Mouse (Mus musculus): ENCODE data around the gene Robo1. TPM values are rescaled to one million over a fixed set of nuclear protein-coding genes. Genes with fewer than 3 reads are reported as not detected.

Robo1 gene
- polyA plus RNA-seq, 1 experiment from 2014 or later: 91.8 TPM

DNA sequence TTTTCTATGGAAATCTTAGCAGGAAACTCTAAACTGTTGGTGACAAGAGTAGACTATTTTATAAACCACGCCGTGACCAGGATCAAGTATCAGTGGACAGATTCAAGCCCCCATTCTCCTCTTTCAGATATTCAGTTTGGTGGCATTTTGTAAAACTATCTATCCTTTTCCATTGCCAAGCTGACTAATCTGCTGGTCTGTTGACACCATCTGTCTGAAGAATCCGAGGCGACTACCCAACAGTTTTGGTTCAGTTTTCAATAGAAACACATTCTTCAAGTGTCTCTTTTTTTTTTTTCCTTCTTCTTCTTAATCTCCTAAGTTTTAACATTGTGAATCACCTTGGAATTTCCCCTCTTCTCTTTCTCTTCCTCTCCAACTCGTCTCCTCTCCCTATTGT is 397.7 kb downstream of the Robo1 start:
- Histone ChIP-seq H3K4me2 (ENCODE audit: low read length) (no peak overlapping the region), H3K9me3 (ENCODE audit: control insufficient read depth, low read length) (no peaks in the 10 kb centered on the region), H3K27me3 (ENCODE audit: control insufficient read depth, insufficient read depth, low read length) (no peaks in the 10 kb centered on the region), H3K36me3 (ENCODE audit: control insufficient read depth, insufficient read depth, low read length) (no peaks in the 10 kb centered on the region), H3K9ac (replicated peaks; ENCODE audit: low read length) (no peak overlapping the region), H3K4me3 (replicated peaks; ENCODE audit: low read depth, low read length) (no peak overlapping the region), H3K27ac (replicated peaks; ENCODE audit: low read depth, low read length) (no peak overlapping the region), H3K4me1 (ENCODE audit: control insufficient read depth, insufficient read depth, low read length) (0 out of 2 replicates have a peak, but pooled peaks cover 3% of the 10 kb centered on the region)
- DNase-seq: no peak
- WGBS: 70% methylated on average over 5 of the region's 5 CpGs
- no peak for ATAC-seq (ENCODE audit: low FRiP score, low TSS enrichment)

DNA sequence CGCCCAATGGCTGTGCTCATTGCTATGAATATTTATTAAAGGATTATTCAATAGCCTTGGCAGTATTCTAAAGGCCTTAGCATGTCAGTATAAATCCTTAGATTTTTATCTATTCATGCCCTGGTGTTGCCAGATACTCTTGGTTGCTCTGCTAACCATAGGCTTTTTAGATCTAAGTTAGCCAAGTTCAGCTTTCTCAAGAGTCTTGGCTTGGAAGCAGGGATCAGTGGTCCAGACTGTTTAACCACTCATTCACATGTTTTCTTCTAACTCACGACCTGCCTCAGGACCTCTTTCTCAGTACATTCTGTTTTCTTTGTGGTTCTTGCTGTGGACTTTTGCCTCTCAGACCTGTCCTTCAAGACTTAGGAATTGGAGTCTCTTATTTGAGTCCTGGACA is 400.4 kb downstream of the Robo1 start:
- ATAC-seq (ENCODE audit: low FRiP score, low TSS enrichment) (no peak), DNase-seq (no peak)
- no peaks in the 10 kb centered on the region for H3K27me3 ChIP-seq (ENCODE audit: control insufficient read depth, insufficient read depth, low read length)
- WGBS: 43% methylated on average over 2 of the region's 2 CpGs
- 0 out of 2 replicates have a peak, but pooled peaks cover 3% of the 10 kb centered on the region for H3K4me1 ChIP-seq (ENCODE audit: control insufficient read depth, insufficient read depth, low read length)
- no peak overlapping the region for H3K4me2 ChIP-seq (ENCODE audit: low read length)
- H3K9ac ChIP-seq (replicated peaks; ENCODE audit: low read length): no peak overlapping the region
- no peak overlapping the region for H3K27ac ChIP-seq (replicated peaks; ENCODE audit: low read depth, low read length)
- H3K4me3 ChIP-seq (replicated peaks; ENCODE audit: low read depth, low read length): no peak overlapping the region
- H3K9me3 ChIP-seq (ENCODE audit: control insufficient read depth, low read length): no peaks in the 10 kb centered on the region
- no peaks in the 10 kb centered on the region for H3K36me3 ChIP-seq (ENCODE audit: control insufficient read depth, insufficient read depth, low read length)

DNA sequence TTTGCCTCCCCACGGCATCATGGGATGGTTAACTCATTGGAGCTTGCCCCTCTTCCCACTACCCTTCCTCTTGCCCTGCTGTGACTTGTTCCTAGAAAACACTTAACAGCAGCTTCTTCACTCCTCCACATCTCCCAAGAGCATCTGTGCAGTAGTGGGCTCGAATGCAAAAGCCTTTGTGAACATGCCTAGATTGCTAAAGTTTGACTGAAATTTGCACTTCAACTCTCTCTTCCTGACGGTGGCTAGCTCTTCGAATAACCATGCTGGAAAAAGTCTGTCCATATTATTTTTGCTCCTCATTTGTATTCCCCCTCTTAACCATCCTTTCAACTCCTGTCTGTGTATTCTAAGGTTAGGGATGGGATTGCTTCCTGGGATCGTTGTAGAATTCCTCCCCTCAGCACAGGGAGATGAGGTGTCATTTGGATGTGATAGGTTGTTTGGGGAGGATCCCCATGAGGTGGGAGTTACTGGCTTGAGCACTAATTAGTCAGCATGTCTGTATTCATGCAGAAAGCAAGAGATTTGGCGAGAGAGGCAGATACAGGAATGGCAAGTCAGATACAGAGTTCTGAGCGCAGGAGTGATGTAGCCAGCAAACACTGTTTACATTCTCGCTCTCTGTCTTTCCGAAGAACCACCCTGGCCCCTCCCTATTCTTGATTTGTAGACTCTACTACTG is 409.2 kb downstream of the Robo1 start:
- no peaks in the 10 kb centered on the region for H3K9me3 ChIP-seq (ENCODE audit: control insufficient read depth, low read length)
- H3K4me3 ChIP-seq (replicated peaks; ENCODE audit: low read depth, low read length): no peak overlapping the region
- peaks cover 6% of the 10 kb centered on the region; the same call in 1 of the 2 replicates for H3K4me1 ChIP-seq (ENCODE audit: control insufficient read depth, insufficient read depth, low read length)
- no peaks in the 10 kb centered on the region for H3K36me3 ChIP-seq (ENCODE audit: control insufficient read depth, insufficient read depth, low read length)
- H3K27me3 ChIP-seq (ENCODE audit: control insufficient read depth, insufficient read depth, low read length): no peaks in the 10 kb centered on the region
- no peak overlapping the region for H3K4me2 ChIP-seq (ENCODE audit: low read length)
- no peak overlapping the region for H3K9ac ChIP-seq (replicated peaks; ENCODE audit: low read length)
- DNase-seq (no peak), ATAC-seq (ENCODE audit: low FRiP score, low TSS enrichment) (no peak)
- no peak overlapping the region for H3K27ac ChIP-seq (replicated peaks; ENCODE audit: low read depth, low read length)
- 64% methylated on average over 9 of the region's 9 CpGs for WGBS

DNA sequence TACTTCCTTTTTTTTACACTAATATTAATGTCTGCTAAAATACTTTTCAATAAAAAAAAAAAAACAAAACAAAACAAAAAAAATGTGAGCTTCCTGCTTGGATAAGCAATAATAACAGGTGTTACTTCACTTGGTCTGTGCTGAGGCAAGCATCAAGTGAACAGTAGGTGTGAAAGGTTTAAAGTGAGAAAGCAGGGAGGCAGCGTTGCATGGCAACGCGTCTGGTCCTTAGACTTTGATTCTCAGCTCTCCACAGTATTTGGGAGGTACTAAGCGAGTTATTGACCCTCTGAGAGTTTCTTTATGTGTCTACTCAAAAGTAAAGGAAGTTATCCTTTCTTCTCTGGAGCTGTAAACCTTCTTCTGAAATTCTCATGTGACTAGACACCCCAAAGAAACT is 411.0 kb downstream of the Robo1 start:
- no peak overlapping the region for H3K9ac ChIP-seq (replicated peaks; ENCODE audit: low read length)
- H3K27me3 ChIP-seq (ENCODE audit: control insufficient read depth, insufficient read depth, low read length): no peaks in the 10 kb centered on the region
- no peak overlapping the region for H3K27ac ChIP-seq (replicated peaks; ENCODE audit: low read depth, low read length)
- ATAC-seq (ENCODE audit: low FRiP score, low TSS enrichment): no peak
- peaks cover 6% of the 10 kb centered on the region; the same call in 1 of the 2 replicates for H3K4me1 ChIP-seq (ENCODE audit: control insufficient read depth, insufficient read depth, low read length)
- no peaks in the 10 kb centered on the region for H3K36me3 ChIP-seq (ENCODE audit: control insufficient read depth, insufficient read depth, low read length)
- DNase-seq: no peak
- no peak overlapping the region for H3K4me3 ChIP-seq (replicated peaks; ENCODE audit: low read depth, low read length)
- H3K9me3 ChIP-seq (ENCODE audit: control insufficient read depth, low read length): no peaks in the 10 kb centered on the region
- no peak overlapping the region for H3K4me2 ChIP-seq (ENCODE audit: low read length)
- WGBS: 84% methylated on average over 4 of the region's 4 CpGs

DNA sequence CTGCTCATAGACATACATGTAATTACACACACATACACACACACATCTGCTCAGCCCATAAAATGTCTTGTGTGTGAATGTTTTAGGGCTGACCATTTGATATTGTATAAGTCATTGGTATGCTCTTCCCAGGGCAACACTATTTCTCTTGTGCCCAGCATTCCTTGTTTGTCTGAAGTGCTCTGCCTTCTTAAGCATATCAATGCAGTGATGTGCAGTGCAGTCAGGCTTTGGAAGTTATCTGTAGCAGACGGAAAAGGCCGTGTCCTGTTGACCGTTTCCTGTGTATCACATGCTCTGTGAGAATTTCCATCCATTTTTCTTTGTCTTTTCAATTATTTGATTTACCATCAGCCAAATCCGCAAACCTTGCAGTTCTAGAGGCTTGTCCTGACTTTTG is 412.9 kb downstream of the Robo1 start:
- H3K27me3 ChIP-seq (ENCODE audit: control insufficient read depth, insufficient read depth, low read length): no peaks in the 10 kb centered on the region
- no peak overlapping the region for H3K9ac ChIP-seq (replicated peaks; ENCODE audit: low read length)
- H3K4me2 ChIP-seq (ENCODE audit: low read length): no peak overlapping the region
- no peak for DNase-seq
- 97% methylated on average over 4 of the region's 4 CpGs for WGBS
- H3K27ac ChIP-seq (replicated peaks; ENCODE audit: low read depth, low read length): no peak overlapping the region
- H3K4me3 ChIP-seq (replicated peaks; ENCODE audit: low read depth, low read length): no peak overlapping the region
- no peaks in the 10 kb centered on the region for H3K36me3 ChIP-seq (ENCODE audit: control insufficient read depth, insufficient read depth, low read length)
- H3K9me3 ChIP-seq (ENCODE audit: control insufficient read depth, low read length): no peaks in the 10 kb centered on the region
- ATAC-seq (ENCODE audit: low FRiP score, low TSS enrichment): no peak
- peaks cover 5% of the 10 kb centered on the region; the same call in 1 of the 2 replicates for H3K4me1 ChIP-seq (ENCODE audit: control insufficient read depth, insufficient read depth, low read length)

DNA sequence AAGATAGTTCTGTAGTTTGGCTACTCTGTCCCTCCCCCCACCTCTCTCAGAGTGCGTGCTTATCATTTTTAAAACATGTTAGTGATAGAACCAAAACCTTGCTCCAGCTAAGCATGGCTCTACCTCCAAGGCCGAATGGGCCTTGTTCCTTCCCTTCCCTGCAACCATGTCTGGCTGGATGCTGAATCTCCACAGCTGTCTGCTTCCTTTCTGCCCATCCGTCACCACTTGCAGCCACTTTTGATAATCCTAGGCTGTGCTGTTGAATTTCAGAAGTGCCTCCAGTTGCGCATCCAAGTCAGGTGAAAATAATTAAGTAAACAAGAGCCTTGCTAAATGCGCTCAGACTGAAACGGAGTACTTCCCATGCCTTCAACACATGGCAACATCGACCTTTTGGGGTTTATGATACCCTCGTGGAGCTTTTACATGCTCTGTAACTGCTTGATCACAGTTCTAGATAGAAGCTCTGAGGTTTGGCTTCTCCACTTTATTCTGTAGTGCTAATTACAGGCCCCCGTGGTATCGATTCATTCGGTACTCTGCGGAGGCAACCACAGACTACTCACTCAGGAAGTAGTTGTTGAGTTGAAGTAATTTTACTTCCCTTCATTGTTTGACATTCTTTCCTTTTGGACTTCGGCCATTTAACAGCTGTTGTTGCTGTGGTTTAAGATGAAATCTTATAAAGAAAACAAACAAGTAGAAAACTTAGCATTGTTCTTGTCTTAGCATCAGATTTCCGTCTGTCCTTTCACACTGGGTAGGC is 413.8 kb downstream of the Robo1 start:
- no peaks in the 10 kb centered on the region for H3K36me3 ChIP-seq (ENCODE audit: control insufficient read depth, insufficient read depth, low read length)
- H3K4me3 ChIP-seq (replicated peaks; ENCODE audit: low read depth, low read length): no peak overlapping the region
- 0 out of 2 replicates have a peak, but pooled peaks cover 2% of the 10 kb centered on the region for H3K4me1 ChIP-seq (ENCODE audit: control insufficient read depth, insufficient read depth, low read length)
- 91% methylated on average over 14 of the region's 14 CpGs for WGBS
- no peak overlapping the region for H3K27ac ChIP-seq (replicated peaks; ENCODE audit: low read depth, low read length)
- DNase-seq (no peak), ATAC-seq (ENCODE audit: low FRiP score, low TSS enrichment) (no peak)
- no peak overlapping the region for H3K9ac ChIP-seq (replicated peaks; ENCODE audit: low read length)
- H3K4me2 ChIP-seq (ENCODE audit: low read length): no peak overlapping the region
- H3K9me3 ChIP-seq (ENCODE audit: control insufficient read depth, low read length): no peaks in the 10 kb centered on the region
- H3K27me3 ChIP-seq (ENCODE audit: control insufficient read depth, insufficient read depth, low read length): no peaks in the 10 kb centered on the region

DNA sequence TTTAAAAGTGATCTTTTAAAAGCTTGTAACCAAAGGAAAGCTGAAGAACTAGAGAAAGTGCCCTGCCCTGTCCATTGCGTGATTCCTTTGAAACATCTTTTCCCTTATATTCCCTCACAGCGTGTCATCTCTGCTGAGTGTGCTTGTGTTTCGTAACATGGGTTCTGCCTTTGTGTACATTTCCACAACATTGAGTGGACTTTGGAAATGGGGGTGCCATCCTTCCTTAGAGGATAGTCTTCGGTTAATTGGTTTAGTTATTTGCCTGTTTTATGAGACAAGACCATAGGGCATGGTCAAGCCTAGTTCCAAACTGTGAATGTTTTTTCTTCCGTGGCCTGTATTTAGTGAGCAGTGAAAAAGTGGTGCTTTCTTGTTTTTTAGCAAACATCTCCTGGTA is 426.1 kb downstream of the Robo1 start:
- no peak overlapping the region for H3K4me3 ChIP-seq (replicated peaks; ENCODE audit: low read depth, low read length)
- WGBS: 88% methylated on average over 5 of the region's 5 CpGs
- no peak for ATAC-seq (ENCODE audit: low FRiP score, low TSS enrichment)

DNA sequence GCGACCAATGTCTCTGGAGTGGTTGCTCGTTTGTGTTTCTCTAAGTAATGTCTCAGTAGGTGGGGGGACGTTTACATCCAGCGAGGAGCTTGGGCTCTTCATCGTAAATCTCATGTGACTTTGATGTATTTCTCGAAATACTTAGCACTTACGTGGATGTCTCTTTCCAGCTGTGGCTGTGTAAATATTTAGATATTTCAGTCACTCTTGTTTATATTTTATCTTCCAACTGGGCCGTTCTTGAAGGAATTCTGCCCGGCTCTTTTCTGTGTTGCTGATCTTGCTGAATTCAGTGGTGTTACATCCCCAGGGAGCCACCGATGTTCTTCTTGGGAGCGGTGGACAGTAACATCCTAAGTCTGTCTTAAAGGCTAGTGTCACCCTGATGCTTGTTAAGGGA is 427.1 kb downstream of the Robo1 start:
- H3K36me3 ChIP-seq (ENCODE audit: control insufficient read depth, insufficient read depth, low read length): no peaks in the 10 kb centered on the region
- H3K27ac ChIP-seq (replicated peaks; ENCODE audit: low read depth, low read length): no peak overlapping the region
- WGBS: 72% methylated on average over 11 of the region's 11 CpGs
- ATAC-seq (ENCODE audit: low FRiP score, low TSS enrichment) (no peak), DNase-seq (peak; percentile 18)
- H3K4me1 ChIP-seq (ENCODE audit: control insufficient read depth, insufficient read depth, low read length): 0 out of 2 replicates have a peak, but pooled peaks cover 9% of the 10 kb centered on the region
- no peaks in the 10 kb centered on the region for H3K27me3 ChIP-seq (ENCODE audit: control insufficient read depth, insufficient read depth, low read length)
- H3K9me3 ChIP-seq (ENCODE audit: control insufficient read depth, low read length): no peaks in the 10 kb centered on the region
- no peak overlapping the region for H3K9ac ChIP-seq (replicated peaks; ENCODE audit: low read length)
- no peak overlapping the region for H3K4me2 ChIP-seq (ENCODE audit: low read length)
- no peak overlapping the region for H3K4me3 ChIP-seq (replicated peaks; ENCODE audit: low read depth, low read length)

More for the DNA sequence above, 426.1 kb downstream of the Robo1 start:
- Histone ChIP-seq H3K4me1 (ENCODE audit: control insufficient read depth, insufficient read depth, low read length) (0 out of 2 replicates have a peak, but pooled peaks cover 9% of the 10 kb centered on the region), H3K9me3 (ENCODE audit: control insufficient read depth, low read length) (no peaks in the 10 kb centered on the region), H3K27ac (replicated peaks; ENCODE audit: low read depth, low read length) (no peak overlapping the region), H3K4me2 (ENCODE audit: low read length) (no peak overlapping the region), H3K36me3 (ENCODE audit: control insufficient read depth, insufficient read depth, low read length) (no peaks in the 10 kb centered on the region), H3K9ac (replicated peaks; ENCODE audit: low read length) (no peak overlapping the region), H3K27me3 (ENCODE audit: control insufficient read depth, insufficient read depth, low read length) (no peaks in the 10 kb centered on the region)
- DNase-seq: no peak

Data from midbrain, embryonic 14.5 days (tissue).